Mouse (Mus musculus): Measurements from ENCODE around the gene Gm45140. TPM values are rescaled to one million over a fixed set of nuclear protein-coding genes. Genes with fewer than 3 reads are reported as not detected.

Gm45140 gene
- polyA plus RNA-seq, 1 experiment from 2014 or later = 3.6 TPM

GRCm38 (mm10) chr6:87850900-87851614, 15.5 kb upstream of the Gm45140 start, which contains the start of gene Cnbp:
Cnbp (minus strand) TSS chr6:87851106.
- ATAC-seq (ENCODE audit: low read depth) (peak; percentile 99), DNase-seq (ENCODE audit: low spot score) (peak; percentile 98)
- Histone ChIP-seq H3K4me2 (ENCODE audit: low read depth, low read length) (peak within 1 kb of the TSS; percentile 94), H3K9me3 (ENCODE audit: control insufficient read depth, low read length) (no peaks in the 10 kb centered on the region), H3K27ac (replicated peaks; ENCODE audit: low read depth, low read length) (peak within 1 kb of the TSS; percentile 97), H3K4me3 (ENCODE audit: low read depth, low read length) (peak within 1 kb of the TSS; percentile 100), H3K9ac (ENCODE audit: low read depth, low read length) (peak within 1 kb of the TSS; percentile 100), H3K4me1 (ENCODE audit: control insufficient read depth, insufficient read depth, low read length) (peaks cover 25% of the 10 kb centered on the region), H3K27me3 (replicated peaks; ENCODE audit: control insufficient read depth, insufficient read depth, low read length) (no peaks in the 10 kb centered on the region), H3K36me3 (ENCODE audit: control insufficient read depth, insufficient read depth, low read length) (peaks cover 15% of the 10 kb centered on the region; the same call in 1 of the 2 replicates)
- 0% methylated on average over 48 of the region's 55 CpGs for WGBS

- Histone ChIP-seq H3K27ac (replicated peaks; ENCODE audit: low read depth, low read length) (peak overlapping the region; percentile 97), H3K4me1 (ENCODE audit: control insufficient read depth, insufficient read depth, low read length) (peaks cover 25% of the 10 kb centered on the region), H3K36me3 (ENCODE audit: control insufficient read depth, insufficient read depth, low read length) (peaks cover 22% of the 10 kb centered on the region), H3K27me3 (replicated peaks; ENCODE audit: control insufficient read depth, insufficient read depth, low read length) (no peaks in the 10 kb centered on the region), H3K9me3 (ENCODE audit: control insufficient read depth, low read length) (no peaks in the 10 kb centered on the region), H3K4me3 (ENCODE audit: low read depth, low read length) (peak overlapping the region; percentile 100), H3K4me2 (ENCODE audit: low read depth, low read length) (peak overlapping the region; percentile 77), H3K9ac (ENCODE audit: low read depth, low read length) (peak overlapping the region; percentile 100)
- peak; percentile 68 for ATAC-seq (ENCODE audit: low read depth)
- under 1% methylated on average over 25 of the region's 73 CpGs for WGBS
- DNase-seq (ENCODE audit: low spot score) = peak; percentile 48
Measured at GRCm38 (mm10) chr6:87850155-87850899, 14.7 kb upstream of the Gm45140 start.

GRCm38 (mm10) chr6:87849780-87850154, 14.2 kb upstream of the Gm45140 start:
- DNase-seq (ENCODE audit: low spot score) = peak; percentile 55
- peaks cover 25% of the 10 kb centered on the region for H3K4me1 ChIP-seq (ENCODE audit: control insufficient read depth, insufficient read depth, low read length)
- H3K9me3 ChIP-seq (ENCODE audit: control insufficient read depth, low read length) = no peaks in the 10 kb centered on the region
- peaks cover 27% of the 10 kb centered on the region for H3K36me3 ChIP-seq (ENCODE audit: control insufficient read depth, insufficient read depth, low read length)
- peak overlapping the region; percentile 100 for H3K4me3 ChIP-seq (ENCODE audit: low read depth, low read length)
- no peaks in the 10 kb centered on the region for H3K27me3 ChIP-seq (replicated peaks; ENCODE audit: control insufficient read depth, insufficient read depth, low read length)
- peak overlapping the region; percentile 77 for H3K4me2 ChIP-seq (ENCODE audit: low read depth, low read length)
- no peak for ATAC-seq (ENCODE audit: low read depth)
- peak overlapping the region; percentile 97 for H3K27ac ChIP-seq (replicated peaks; ENCODE audit: low read depth, low read length)
- H3K9ac ChIP-seq (ENCODE audit: low read depth, low read length) = peak overlapping the region; percentile 100
- WGBS = 0% methylated on average over 8 of the region's 8 CpGs

GRCm38 (mm10) chr6:87846813-87847212, 11.2 kb upstream of the Gm45140 start:
- no peak overlapping the region for H3K4me3 ChIP-seq (ENCODE audit: low read depth, low read length)
- H3K9me3 ChIP-seq (ENCODE audit: control insufficient read depth, low read length) = 0 out of 2 replicates have a peak, but pooled peaks cover 3% of the 10 kb centered on the region
- WGBS = 71% methylated on average over 1 of the region's 1 CpGs
- no peak overlapping the region for H3K9ac ChIP-seq (ENCODE audit: low read depth, low read length)
- no peaks in the 10 kb centered on the region for H3K27me3 ChIP-seq (replicated peaks; ENCODE audit: control insufficient read depth, insufficient read depth, low read length)
- H3K4me1 ChIP-seq (ENCODE audit: control insufficient read depth, insufficient read depth, low read length) = peaks cover 25% of the 10 kb centered on the region
- H3K4me2 ChIP-seq (ENCODE audit: low read depth, low read length) = 0 out of 2 replicates have a peak overlapping the region, but pooled peaks have one; percentile 6
- H3K36me3 ChIP-seq (ENCODE audit: control insufficient read depth, insufficient read depth, low read length) = peaks cover 57% of the 10 kb centered on the region
- no peak overlapping the region for H3K27ac ChIP-seq (replicated peaks; ENCODE audit: low read depth, low read length)
- ATAC-seq (ENCODE audit: low read depth) (no peak), DNase-seq (ENCODE audit: low spot score) (no peak)

- peaks cover 60% of the 10 kb centered on the region for H3K36me3 ChIP-seq (ENCODE audit: control insufficient read depth, insufficient read depth, low read length)
- H3K27me3 ChIP-seq (replicated peaks; ENCODE audit: control insufficient read depth, insufficient read depth, low read length) = no peaks in the 10 kb centered on the region
- no peak for ATAC-seq (ENCODE audit: low read depth)
Measured at GRCm38 (mm10) chr6:87845031-87845695, 9.6 kb upstream of the Gm45140 start.

DNA sequence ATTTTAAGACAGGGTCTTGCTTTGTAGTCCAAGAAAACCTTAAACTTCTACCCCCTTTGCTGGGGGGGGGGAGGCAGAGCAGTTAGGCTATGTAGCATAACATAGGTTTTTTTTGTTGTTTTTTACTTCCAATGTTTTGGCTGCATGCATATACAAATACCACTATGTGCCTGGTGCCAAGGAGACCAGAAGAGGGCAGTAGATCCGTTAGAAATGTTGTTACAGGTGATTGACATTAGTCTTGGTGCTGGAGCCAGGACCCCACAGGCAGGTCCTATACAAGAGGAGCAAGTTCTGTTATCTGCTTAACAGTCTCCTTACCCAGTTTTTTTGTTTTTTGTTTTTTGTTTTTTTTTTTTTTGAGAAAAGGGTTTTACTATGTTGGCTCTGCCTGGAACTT, 6.7 kb upstream of the Gm45140 start:
- DNase-seq (ENCODE audit: low spot score) (peak; percentile 33), ATAC-seq (ENCODE audit: low read depth) (no peak)
- Histone ChIP-seq H3K4me1 (ENCODE audit: control insufficient read depth, insufficient read depth, low read length) (peaks cover 9% of the 10 kb centered on the region), H3K27me3 (replicated peaks; ENCODE audit: control insufficient read depth, insufficient read depth, low read length) (no peaks in the 10 kb centered on the region), H3K9me3 (ENCODE audit: control insufficient read depth, low read length) (0 out of 2 replicates have a peak, but pooled peaks cover 3% of the 10 kb centered on the region), H3K27ac (replicated peaks; ENCODE audit: low read depth, low read length) (no peak overlapping the region), H3K9ac (ENCODE audit: low read depth, low read length) (no peak overlapping the region), H3K36me3 (ENCODE audit: control insufficient read depth, insufficient read depth, low read length) (peaks cover 45% of the 10 kb centered on the region), H3K4me2 (ENCODE audit: low read depth, low read length) (no peak overlapping the region), H3K4me3 (ENCODE audit: low read depth, low read length) (no peak overlapping the region)
- 12% methylated on average over 1 of the region's 1 CpGs for WGBS

More at GRCm38 (mm10) chr6:87845031-87845695, 9.6 kb upstream of the Gm45140 start:
- Histone ChIP-seq H3K9ac (ENCODE audit: low read depth, low read length) (no peak overlapping the region), H3K4me3 (ENCODE audit: low read depth, low read length) (no peak overlapping the region), H3K27ac (replicated peaks; ENCODE audit: low read depth, low read length) (no peak overlapping the region), H3K4me2 (ENCODE audit: low read depth, low read length) (no peak overlapping the region), H3K9me3 (ENCODE audit: control insufficient read depth, low read length) (0 out of 2 replicates have a peak, but pooled peaks cover 3% of the 10 kb centered on the region), H3K4me1 (ENCODE audit: control insufficient read depth, insufficient read depth, low read length) (peaks cover 21% of the 10 kb centered on the region)
- DNase-seq (ENCODE audit: low spot score) = no peak
- 88% methylated on average over 13 of the region's 13 CpGs for WGBS

- 76% methylated on average over 8 of the region's 8 CpGs for WGBS
- H3K36me3 ChIP-seq (ENCODE audit: control insufficient read depth, insufficient read depth, low read length) = peaks cover 45% of the 10 kb centered on the region
- no peak overlapping the region for H3K4me2 ChIP-seq (ENCODE audit: low read depth, low read length)
- H3K9ac ChIP-seq (ENCODE audit: low read depth, low read length) = no peak overlapping the region
- H3K27me3 ChIP-seq (replicated peaks; ENCODE audit: control insufficient read depth, insufficient read depth, low read length) = no peaks in the 10 kb centered on the region
- DNase-seq (ENCODE audit: low spot score) (no peak), ATAC-seq (ENCODE audit: low read depth) (no peak)
- peaks cover 3% of the 10 kb centered on the region; the same call in 1 of the 2 replicates for H3K4me1 ChIP-seq (ENCODE audit: control insufficient read depth, insufficient read depth, low read length)
- H3K9me3 ChIP-seq (ENCODE audit: control insufficient read depth, low read length) = 0 out of 2 replicates have a peak, but pooled peaks cover 3% of the 10 kb centered on the region
- no peak overlapping the region for H3K4me3 ChIP-seq (ENCODE audit: low read depth, low read length)
- no peak overlapping the region for H3K27ac ChIP-seq (replicated peaks; ENCODE audit: low read depth, low read length)
Measured at GRCm38 (mm10) chr6:87841635-87842034, 6.0 kb upstream of the Gm45140 start.

- H3K4me1 ChIP-seq (ENCODE audit: control insufficient read depth, insufficient read depth, low read length) = peaks cover 3% of the 10 kb centered on the region; the same call in 1 of the 2 replicates
- H3K27ac ChIP-seq (replicated peaks; ENCODE audit: low read depth, low read length) = peak overlapping the region; percentile 97; the same call in 1 of the 2 replicates
- no peaks in the 10 kb centered on the region for H3K27me3 ChIP-seq (replicated peaks; ENCODE audit: control insufficient read depth, insufficient read depth, low read length)
- ATAC-seq (ENCODE audit: low read depth) = no peak
- DNase-seq (ENCODE audit: low spot score) = no peak
- H3K9ac ChIP-seq (ENCODE audit: low read depth, low read length) = no peak overlapping the region
- 61% methylated on average over 11 of the region's 11 CpGs for WGBS
- H3K9me3 ChIP-seq (ENCODE audit: control insufficient read depth, low read length) = 0 out of 2 replicates have a peak, but pooled peaks cover 3% of the 10 kb centered on the region
- H3K4me2 ChIP-seq (ENCODE audit: low read depth, low read length) = no peak overlapping the region
- no peak overlapping the region for H3K4me3 ChIP-seq (ENCODE audit: low read depth, low read length)
- H3K36me3 ChIP-seq (ENCODE audit: control insufficient read depth, insufficient read depth, low read length) = peaks cover 35% of the 10 kb centered on the region
Measured at GRCm38 (mm10) chr6:87839797-87840341, 4.3 kb upstream of the Gm45140 start.
